Mouse (Mus musculus) embryonic facial prominence, embryonic 13.5 days (tissue): ENCODE measurements around the gene Cfap58. TPM values are rescaled to one million over a fixed set of nuclear protein-coding genes. Genes with fewer than 3 reads are reported as not detected.

Experiments
- ATAC-seq: fragments of 200-750 bp; cut with Nextera tagmentation; 2 replicates; pipeline ENCODE4 v1.8.0; 2017; ENCODE audit warnings: low read depth; ENCODE audit not compliant: insufficient number of reproducible peaks, insufficient read depth, low FRiP score, low TSS enrichment
- H3K27ac ChIP-seq: fragments of 300-500 bp; sonication (generic); 2 replicates; pipeline ENCODE4 v1.5.1; 2015; ENCODE audit warnings: moderate library complexity, mild to moderate bottlenecking, inconsistent platforms
- H3K27me3 ChIP-seq: fragments of 300-500 bp; sonication (generic); 2 replicates; pipeline ENCODE4 v1.6.1; 2015; ENCODE audit warnings: mild to moderate bottlenecking, inconsistent platforms
- H3K36me3 ChIP-seq: fragments of 300-500 bp; sonication (generic); 2 replicates; pipeline ENCODE4 v1.6.1; 2015; ENCODE audit warnings: mild to moderate bottlenecking, inconsistent platforms
- H3K4me1 ChIP-seq: fragments of 300-500 bp; sonication (generic); 2 replicates; pipeline ENCODE4 v1.6.1; 2015; ENCODE audit warnings: inconsistent platforms
- H3K4me2 ChIP-seq: fragments of 300-500 bp; sonication (generic); 2 replicates; pipeline ENCODE4 v1.6.1; 2015; ENCODE audit warnings: moderate library complexity, mild to moderate bottlenecking, inconsistent platforms
- H3K4me3 ChIP-seq: fragments of 300-500 bp; sonication (generic); 2 replicates; pipeline ENCODE4 v1.5.1; 2015; ENCODE audit warnings: mild to moderate bottlenecking, inconsistent platforms
- H3K9ac ChIP-seq: fragments of 300-500 bp; sonication (generic); 2 replicates; pipeline ENCODE4 v1.6.1; 2015; ENCODE audit warnings: mild to moderate bottlenecking, inconsistent platforms
- H3K9me3 ChIP-seq: fragments of 300-500 bp; sonication (generic); 2 replicates; pipeline ENCODE4 v1.6.1; 2016; ENCODE audit warnings: inconsistent platforms
- WGBS: fragments of 180-500 bp; shearing (Covaris S2); methylation state at CpG from one replicate; pipeline ENCODE4 v1.1.7; 2015; ENCODE audit warnings: mixed read lengths; 5-methylcytosine and 5-hydroxymethylcytosine counted together
- polyA plus RNA-seq: library from polyadenylated mRNA; unstranded; fragments of >200 nt; fragmentation: Nextera tagmentation; extraction: Ambion mirVana; gene quantifications from 2 replicates; pipeline ENCODE4 v1.2.1, GENCODE M21; 2015

The Cfap58 gene
- polyA plus RNA-seq, 1 experiment from 2014 or later: 0.17 TPM

- Histone ChIP-seq H3K9ac (no peak overlapping the region), H3K36me3 (peaks cover 5% of the 10 kb centered on the region)
These were observed 32.4 kb upstream of the Cfap58 start for GRCm38 (mm10) chr19:47905081-47905480.

GRCm38 (mm10) chr19:47905603-47906002, 31.9 kb upstream of the Cfap58 start:
- H3K27me3 ChIP-seq: no peaks in the 10 kb centered on the region
- H3K4me3 ChIP-seq: no peak overlapping the region
- no peak for ATAC-seq
- H3K4me1 ChIP-seq: peaks cover 60% of the 10 kb centered on the region
- no peaks in the 10 kb centered on the region for H3K9me3 ChIP-seq
- H3K4me2 ChIP-seq: no peak overlapping the region
- 89% methylated on average over 5 of the region's 5 CpGs for WGBS
- H3K27ac ChIP-seq: no peak overlapping the region
- peaks cover 4% of the 10 kb centered on the region; the same call in 1 of the 2 replicates for H3K36me3 ChIP-seq
- no peak overlapping the region for H3K9ac ChIP-seq

More at GRCm38 (mm10) chr19:47905081-47905480, 32.4 kb upstream of the Cfap58 start:
- Histone ChIP-seq H3K4me2 (no peak overlapping the region), H3K27me3 (no peaks in the 10 kb centered on the region), H3K4me1 (peaks cover 57% of the 10 kb centered on the region), H3K9me3 (no peaks in the 10 kb centered on the region), H3K4me3 (no peak overlapping the region), H3K27ac (no peak overlapping the region; the same call in 1 of the 2 replicates)
- 87% methylated on average over 4 of the region's 4 CpGs for WGBS
- no peak for ATAC-seq

GRCm38 (mm10) chr19:47907596-47907995, 29.9 kb upstream of the Cfap58 start:
- H3K9me3 ChIP-seq: no peaks in the 10 kb centered on the region
- no peak overlapping the region for H3K4me3 ChIP-seq
- H3K9ac ChIP-seq: no peak overlapping the region
- H3K27ac ChIP-seq: no peak overlapping the region
- WGBS: 91% methylated on average over 9 of the region's 9 CpGs
- peaks cover 49% of the 10 kb centered on the region for H3K4me1 ChIP-seq
- no peak overlapping the region for H3K4me2 ChIP-seq
- H3K36me3 ChIP-seq: peaks cover 9% of the 10 kb centered on the region; the same call in 1 of the 2 replicates
- ATAC-seq: no peak
- H3K27me3 ChIP-seq: no peaks in the 10 kb centered on the region

GRCm38 (mm10) chr19:47908961-47909371, 28.5 kb upstream of the Cfap58 start:
- Histone ChIP-seq H3K36me3 (peaks cover 12% of the 10 kb centered on the region; the same call in 1 of the 2 replicates), H3K4me2 (peak overlapping the region; percentile 67), H3K4me1 (peaks cover 36% of the 10 kb centered on the region), H3K4me3 (peak overlapping the region; percentile 43), H3K9me3 (no peaks in the 10 kb centered on the region), H3K27me3 (no peaks in the 10 kb centered on the region), H3K27ac (peak overlapping the region; percentile 97), H3K9ac (peak overlapping the region; percentile 80)
- ATAC-seq: peak; percentile 59; the same call in 1 of the 2 replicates
- WGBS: 15% methylated on average over 6 of the region's 6 CpGs

DNA sequence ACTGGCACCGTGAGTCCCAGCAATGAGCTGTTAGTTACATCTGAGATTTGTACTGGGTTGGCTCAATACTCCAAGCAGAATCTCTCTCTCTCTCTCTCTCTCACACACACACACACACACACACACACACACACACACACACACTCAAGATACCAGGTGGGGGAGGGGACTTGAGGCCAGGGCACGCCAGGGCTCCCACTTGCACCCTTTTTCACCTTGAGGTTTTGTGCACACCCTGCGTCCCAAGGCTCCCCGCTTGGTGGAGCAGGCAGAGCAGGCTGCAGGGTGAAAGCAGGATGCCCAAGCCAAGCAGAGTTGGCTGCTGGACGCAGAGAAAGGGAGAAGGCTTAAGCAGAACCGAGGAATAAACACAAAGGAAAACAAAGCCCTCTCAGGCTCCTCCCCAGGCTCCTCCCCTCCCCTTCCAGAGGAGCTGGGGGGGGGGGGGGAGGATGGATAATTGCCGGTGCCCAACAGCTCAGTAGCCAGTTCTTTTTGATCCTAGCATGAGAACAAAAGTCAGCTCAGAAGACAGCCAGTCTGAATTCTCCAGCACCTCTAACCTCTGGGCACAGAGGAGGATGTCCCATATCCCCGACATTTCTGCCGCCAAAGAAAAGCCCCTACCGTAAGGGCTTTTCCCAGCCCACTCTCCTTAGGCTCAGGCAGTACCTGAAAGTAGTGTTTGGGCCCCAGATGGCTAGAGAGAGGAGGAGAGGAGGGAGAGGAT, 27.9 kb upstream of the Cfap58 start:
- Histone ChIP-seq H3K27me3 (no peaks in the 10 kb centered on the region), H3K36me3 (peaks cover 16% of the 10 kb centered on the region; the same call in 1 of the 2 replicates), H3K4me2 (peak overlapping the region; percentile 67), H3K27ac (peak overlapping the region; percentile 97), H3K9me3 (no peaks in the 10 kb centered on the region), H3K9ac (peak overlapping the region; percentile 80), H3K4me1 (peaks cover 36% of the 10 kb centered on the region), H3K4me3 (peak overlapping the region; percentile 43)
- WGBS: 5% methylated on average over 10 of the region's 10 CpGs
- peak; percentile 33; the same call in 1 of the 2 replicates for ATAC-seq

DNA sequence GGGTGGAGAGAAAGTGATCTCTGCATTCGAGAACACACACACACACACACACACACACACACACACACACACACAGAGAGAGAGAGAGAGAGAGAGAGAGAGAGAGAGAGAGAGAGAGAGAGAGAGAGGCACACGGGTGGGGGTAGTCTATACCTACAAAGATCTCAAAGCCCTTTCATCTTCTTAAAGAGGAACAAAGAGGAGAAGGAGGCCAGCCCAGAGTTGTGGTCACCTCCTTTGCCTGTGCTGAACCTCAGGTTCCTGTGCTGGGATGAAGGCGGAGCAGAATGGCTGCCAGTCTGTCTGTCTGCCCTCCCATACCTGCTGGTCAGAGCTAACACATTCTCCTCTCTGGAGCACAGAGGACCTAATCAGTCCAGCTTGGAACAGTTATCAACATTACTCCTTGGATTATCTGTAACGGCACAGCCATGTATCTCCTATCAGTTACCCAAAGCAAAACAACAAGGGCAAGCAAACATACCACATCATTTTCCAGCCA, 27.3 kb upstream of the Cfap58 start:
- peak overlapping the region; percentile 43 for H3K4me3 ChIP-seq
- H3K9ac ChIP-seq: peak overlapping the region; percentile 80
- no peaks in the 10 kb centered on the region for H3K9me3 ChIP-seq
- 33% methylated on average over 4 of the region's 4 CpGs for WGBS
- peak overlapping the region; percentile 67 for H3K4me2 ChIP-seq
- peak overlapping the region; percentile 97 for H3K27ac ChIP-seq
- H3K4me1 ChIP-seq: peaks cover 35% of the 10 kb centered on the region
- H3K36me3 ChIP-seq: 0 out of 2 replicates have a peak, but pooled peaks cover 14% of the 10 kb centered on the region
- no peaks in the 10 kb centered on the region for H3K27me3 ChIP-seq
- ATAC-seq: no peak

DNA sequence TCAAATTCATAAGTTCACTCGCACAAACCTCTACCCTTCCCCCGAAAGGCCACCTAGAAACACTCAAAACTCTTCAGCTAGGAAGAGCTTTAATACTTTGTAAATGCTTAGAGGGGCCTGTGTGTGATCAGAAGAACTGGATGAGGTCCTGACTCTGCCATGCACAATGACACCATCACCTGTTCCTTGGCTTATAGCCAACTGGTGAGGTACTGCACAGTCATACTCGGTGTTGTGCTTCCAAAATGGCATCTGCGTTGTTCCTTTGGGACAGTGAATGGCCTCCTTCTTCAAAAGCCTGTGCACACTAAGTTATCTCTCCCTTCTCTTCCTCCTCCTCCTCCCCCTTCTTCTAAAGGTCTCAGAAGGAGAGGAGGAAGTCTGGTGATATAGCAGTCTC, 26.7 kb upstream of the Cfap58 start:
- Histone ChIP-seq H3K36me3 (0 out of 2 replicates have a peak, but pooled peaks cover 14% of the 10 kb centered on the region), H3K9ac (no peak overlapping the region), H3K4me2 (no peak overlapping the region), H3K27me3 (no peaks in the 10 kb centered on the region), H3K4me3 (no peak overlapping the region), H3K9me3 (no peaks in the 10 kb centered on the region), H3K4me1 (peaks cover 32% of the 10 kb centered on the region), H3K27ac (0 out of 2 replicates have a peak overlapping the region, but pooled peaks have one; percentile 97)
- ATAC-seq: no peak
- 89% methylated on average over 4 of the region's 4 CpGs for WGBS

GRCm38 (mm10) chr19:47913344-47913743, 24.1 kb upstream of the Cfap58 start:
- no peaks in the 10 kb centered on the region for H3K9me3 ChIP-seq
- H3K4me1 ChIP-seq: peaks cover 52% of the 10 kb centered on the region
- H3K36me3 ChIP-seq: 0 out of 2 replicates have a peak, but pooled peaks cover 14% of the 10 kb centered on the region
- no peak overlapping the region for H3K4me3 ChIP-seq
- no peak overlapping the region for H3K4me2 ChIP-seq
- 80% methylated on average over 7 of the region's 7 CpGs for WGBS
- no peak overlapping the region for H3K9ac ChIP-seq
- H3K27me3 ChIP-seq: no peaks in the 10 kb centered on the region
- no peak overlapping the region for H3K27ac ChIP-seq
- no peak for ATAC-seq

- H3K9me3 ChIP-seq: no peaks in the 10 kb centered on the region
- H3K4me1 ChIP-seq: peaks cover 45% of the 10 kb centered on the region
These were observed 23.3 kb upstream of the Cfap58 start for GRCm38 (mm10) chr19:47914191-47914590.

GRCm38 (mm10) chr19:47915251-47915650, 22.2 kb upstream of the Cfap58 start:
- no peak for ATAC-seq
- no peaks in the 10 kb centered on the region for H3K9me3 ChIP-seq
- H3K4me3 ChIP-seq: no peak overlapping the region
- H3K4me1 ChIP-seq: peaks cover 40% of the 10 kb centered on the region
- H3K27ac ChIP-seq: no peak overlapping the region
- no peaks in the 10 kb centered on the region for H3K27me3 ChIP-seq
- 0 out of 2 replicates have a peak, but pooled peaks cover 14% of the 10 kb centered on the region for H3K36me3 ChIP-seq
- 81% methylated on average over 4 of the region's 4 CpGs for WGBS
- no peak overlapping the region for H3K4me2 ChIP-seq
- H3K9ac ChIP-seq: no peak overlapping the region

More at GRCm38 (mm10) chr19:47914191-47914590, 23.3 kb upstream of the Cfap58 start:
- Histone ChIP-seq H3K4me2 (no peak overlapping the region), H3K36me3 (0 out of 2 replicates have a peak, but pooled peaks cover 14% of the 10 kb centered on the region), H3K27me3 (no peaks in the 10 kb centered on the region), H3K27ac (no peak overlapping the region), H3K4me3 (no peak overlapping the region), H3K9ac (no peak overlapping the region)
- no peak for ATAC-seq
- WGBS: 88% methylated on average over 4 of the region's 4 CpGs

- Histone ChIP-seq H3K4me3 (peak overlapping the region; percentile 89), H3K27me3 (no peaks in the 10 kb centered on the region), H3K9ac (peak overlapping the region; percentile 93), H3K4me2 (peak overlapping the region; percentile 83), H3K9me3 (no peaks in the 10 kb centered on the region), H3K27ac (no peak overlapping the region), H3K4me1 (peaks cover 34% of the 10 kb centered on the region), H3K36me3 (0 out of 2 replicates have a peak, but pooled peaks cover 9% of the 10 kb centered on the region)
- WGBS: 18% methylated on average over 4 of the region's 4 CpGs
- ATAC-seq: no peak
These were observed 20.1 kb upstream of the Cfap58 start for GRCm38 (mm10) chr19:47917396-47917795.
